Mouse (Mus musculus) monocyte, adult 5-6 weeks (primary cell): ENCODE results near the gene Fgfr2. TPM values are rescaled to one million over a fixed set of nuclear protein-coding genes. Genes with fewer than 3 reads are reported as not detected.

Experiments
- ATAC-seq: fragments of 153-309, 156-312 bp; replicated peaks from 2 replicates; pipeline ENCODE4 v1.8.0; 2017; ENCODE audit warnings: mild to moderate bottlenecking; ENCODE audit not compliant: low TSS enrichment, insufficient number of reproducible peaks, severe bottlenecking, poor library complexity, low FRiP score
- total RNA-seq: library from RNA; stranded (forward); fragments of 200-1000, 200-491, 200-594 nt; gene quantifications from 3 replicates; pipeline ENCODE4 v1.2.3, GENCODE M21; 2017

The Fgfr2 gene
- total RNA-seq, 1 experiment from 2014 or later, result not detected

DNA sequence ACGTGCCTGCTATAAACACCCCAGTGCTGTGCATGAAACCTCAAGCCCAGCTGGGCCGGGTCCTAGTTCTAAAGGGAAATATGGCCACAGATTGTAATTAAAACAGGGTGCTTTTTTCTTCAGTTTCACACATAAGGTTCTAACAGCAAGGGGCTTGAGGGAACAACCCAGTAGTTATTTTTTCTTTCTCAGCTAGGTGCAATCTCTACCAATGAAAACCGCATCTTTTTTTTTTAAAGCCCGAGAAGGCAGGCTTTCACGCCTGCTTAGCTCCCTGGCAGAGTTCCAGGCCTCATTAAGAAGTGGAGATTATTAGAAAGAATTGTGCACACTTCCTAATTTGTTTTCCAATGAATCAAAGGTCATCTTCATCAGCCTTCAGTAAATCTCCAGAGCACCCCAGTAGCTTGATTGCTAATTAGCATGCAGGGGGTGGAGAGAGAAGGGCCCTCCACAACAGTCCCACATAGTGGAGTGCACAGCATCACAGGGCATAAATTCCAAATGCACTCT, 939.2 kb downstream of the Fgfr2 start:
- no peak for ATAC-seq

DNA sequence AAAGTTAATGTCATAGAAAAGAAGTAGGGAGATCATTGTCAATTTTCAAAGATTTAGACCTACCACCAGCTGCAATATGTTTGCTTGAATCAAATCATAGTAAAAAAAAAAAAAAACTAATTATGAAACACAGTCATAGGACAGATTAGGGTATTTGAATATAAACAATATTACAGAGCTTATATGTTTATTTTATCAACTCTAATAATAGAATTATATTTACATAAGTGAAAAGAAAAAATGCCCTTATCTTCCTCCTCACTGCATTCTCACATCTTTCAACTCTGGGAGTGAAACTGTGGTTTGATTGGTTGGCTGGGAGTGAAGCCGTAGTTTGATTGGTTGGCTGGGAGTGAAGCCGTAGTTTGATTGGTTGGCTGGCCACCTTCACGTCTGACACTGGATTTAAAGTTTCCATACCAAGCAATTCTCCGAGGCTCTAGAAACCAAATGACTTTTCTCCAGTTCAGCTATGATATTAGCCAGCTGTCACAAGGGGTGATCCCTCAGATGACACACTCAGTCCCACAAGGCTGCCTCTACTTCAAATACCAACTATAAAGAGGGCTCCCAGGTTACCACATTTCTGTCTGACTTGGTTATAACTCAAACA, 941.5 kb downstream of the Fgfr2 start:
- no peak for ATAC-seq

DNA sequence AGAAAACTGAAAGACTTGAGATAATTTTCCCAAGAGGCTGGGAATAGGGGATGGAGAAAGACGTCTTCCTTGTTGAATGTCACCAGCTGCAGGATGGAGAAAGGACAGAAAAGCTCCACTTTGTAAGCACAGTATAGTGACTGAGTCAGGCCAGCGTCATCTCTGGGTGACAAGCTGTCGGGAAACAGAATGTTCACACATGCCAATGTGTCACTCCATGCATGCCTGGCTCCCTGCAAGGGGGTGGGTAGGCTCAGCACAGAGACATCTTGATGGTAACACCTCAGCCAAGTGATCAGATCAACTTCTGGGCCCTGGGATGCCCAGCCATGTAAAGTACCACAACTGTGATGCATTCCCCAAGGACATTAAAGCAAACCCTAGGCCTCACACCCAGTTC, 942.1 kb downstream of the Fgfr2 start:
- ATAC-seq, result no peak

DNA sequence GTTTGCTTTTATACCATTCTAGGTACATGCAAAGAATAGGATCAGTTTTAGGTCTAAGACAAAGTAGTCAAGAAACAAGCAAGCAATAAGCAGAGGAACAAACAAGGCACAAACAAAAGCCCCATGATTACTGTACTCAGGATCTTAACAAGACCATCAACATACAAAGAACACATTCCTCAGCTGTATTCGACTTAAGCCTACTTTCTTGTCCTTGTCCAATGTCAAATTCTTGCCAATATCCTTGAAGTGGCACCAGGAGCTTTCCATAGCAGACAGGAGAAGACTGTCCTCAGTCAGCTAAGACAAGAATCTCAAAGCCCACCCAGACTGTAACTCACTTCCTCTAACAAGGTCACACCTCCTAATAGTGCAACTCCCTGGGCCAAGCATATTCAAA, 944.1 kb downstream of the Fgfr2 start:
- ATAC-seq, result no peak

DNA sequence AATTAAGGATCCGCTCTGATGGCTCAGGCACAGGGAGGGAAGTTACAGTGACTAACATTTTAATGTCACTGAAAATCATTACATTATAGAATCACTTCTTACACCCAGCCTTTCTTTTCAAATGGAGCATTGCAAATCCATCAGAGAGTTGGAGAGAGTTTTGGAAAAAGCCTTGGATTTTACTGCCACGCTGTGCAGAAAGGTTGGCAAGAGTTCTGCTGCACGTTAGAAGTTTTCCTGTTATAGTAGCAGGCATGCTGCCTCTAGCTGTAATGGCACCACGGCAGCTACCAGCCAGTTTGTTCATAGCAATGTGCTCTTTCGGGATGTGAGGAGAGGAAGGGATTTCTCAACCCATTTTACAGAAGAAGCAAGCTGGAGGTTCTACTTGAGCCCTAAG, 948.4 kb downstream of the Fgfr2 start:
- ATAC-seq, result no peak

DNA sequence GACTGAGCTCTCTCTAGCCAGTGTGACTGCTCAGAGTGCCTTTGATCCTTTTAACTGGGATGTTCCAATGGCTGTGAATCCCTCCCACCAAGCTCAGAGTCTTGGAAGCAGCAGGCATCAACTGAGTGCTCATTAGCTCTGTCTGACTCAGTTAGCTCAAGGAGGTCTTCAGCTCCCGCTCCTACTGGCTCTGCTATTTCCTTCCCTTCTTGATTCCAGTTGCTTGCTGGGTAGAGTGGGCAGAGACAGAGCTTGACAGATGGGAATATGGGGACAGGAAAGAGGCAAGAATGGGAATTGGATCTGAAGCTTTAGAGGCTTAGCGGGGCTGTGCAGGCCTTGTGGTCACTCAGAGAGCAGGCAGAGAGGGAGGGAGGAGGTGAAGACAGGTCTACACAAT, 948.9 kb downstream of the Fgfr2 start:
- no peak for ATAC-seq

DNA sequence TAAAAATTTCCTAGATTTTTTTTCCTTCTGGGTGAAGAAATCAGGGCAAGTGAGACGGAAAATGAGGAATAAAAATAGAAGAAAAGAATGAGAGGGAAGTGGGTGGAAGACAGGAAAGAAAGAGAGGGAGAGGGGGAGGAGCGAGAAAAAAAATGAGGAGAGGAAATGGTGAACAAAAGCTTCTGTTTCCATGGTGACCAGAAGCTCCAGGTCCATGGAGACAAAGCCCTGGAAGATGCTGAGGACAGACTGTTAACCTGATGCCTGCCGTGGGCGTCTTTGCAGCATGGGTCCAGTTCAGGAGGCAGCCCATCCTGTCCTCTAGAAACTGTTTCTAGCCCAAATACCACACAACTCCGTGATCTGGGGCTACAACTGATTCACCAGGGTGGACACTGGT, 950.9 kb downstream of the Fgfr2 start:
- no peak for ATAC-seq

DNA sequence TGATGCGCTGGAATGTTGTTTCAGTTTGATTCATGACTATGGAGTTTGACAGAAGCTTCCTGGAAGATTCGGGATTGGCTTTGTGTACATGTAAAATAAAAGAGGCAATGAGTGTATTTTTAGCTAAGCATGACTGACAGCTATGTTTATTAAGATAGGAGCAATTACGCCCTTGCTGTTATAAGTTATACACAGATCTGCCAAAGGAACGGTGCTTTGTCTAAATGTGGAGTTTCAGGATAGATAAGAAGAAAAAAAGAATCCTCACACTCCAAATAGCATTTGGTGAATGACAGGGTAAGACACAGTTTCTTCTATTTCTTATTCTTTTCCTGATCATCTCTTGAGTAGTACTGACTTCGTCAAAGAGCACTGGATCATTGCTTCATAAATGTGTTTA, 951.4 kb downstream of the Fgfr2 start:
- ATAC-seq, result no peak

DNA sequence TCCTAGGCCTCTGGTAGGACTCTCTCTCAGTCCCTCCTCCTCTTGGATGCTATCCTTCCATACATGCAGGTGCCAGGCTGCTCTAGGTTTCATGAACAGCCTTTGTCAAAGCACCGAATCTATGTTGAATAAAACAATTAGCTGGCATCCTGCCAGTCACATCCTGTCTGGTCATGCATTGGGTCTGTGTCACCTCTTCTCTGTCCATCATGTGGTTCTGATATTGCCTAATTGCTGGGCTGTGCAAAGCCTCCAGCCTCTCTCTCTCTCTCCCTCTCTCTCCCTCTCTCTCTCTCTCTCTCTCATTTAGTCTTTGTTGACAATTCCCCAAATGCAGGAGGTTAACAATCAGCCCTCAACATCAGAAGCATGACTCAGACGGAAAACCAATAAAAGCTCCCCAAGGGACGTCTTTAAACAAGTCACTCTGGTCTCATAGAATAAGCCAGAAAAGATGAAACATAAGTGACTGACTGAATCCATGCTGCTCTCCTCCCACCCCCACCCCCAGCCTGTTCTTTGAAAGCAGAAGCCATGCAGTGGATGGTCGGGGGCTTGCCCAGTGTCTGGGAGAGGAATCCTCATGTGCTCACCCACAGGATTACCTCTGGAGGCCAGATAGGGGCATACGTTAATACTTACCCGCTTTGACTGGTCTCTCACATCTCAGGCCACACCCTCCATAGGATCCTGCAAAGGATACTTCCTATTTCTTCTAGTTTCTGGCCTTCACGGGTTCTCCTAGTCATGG, 953.6 kb downstream of the Fgfr2 start:
- ATAC-seq, result no peak

DNA sequence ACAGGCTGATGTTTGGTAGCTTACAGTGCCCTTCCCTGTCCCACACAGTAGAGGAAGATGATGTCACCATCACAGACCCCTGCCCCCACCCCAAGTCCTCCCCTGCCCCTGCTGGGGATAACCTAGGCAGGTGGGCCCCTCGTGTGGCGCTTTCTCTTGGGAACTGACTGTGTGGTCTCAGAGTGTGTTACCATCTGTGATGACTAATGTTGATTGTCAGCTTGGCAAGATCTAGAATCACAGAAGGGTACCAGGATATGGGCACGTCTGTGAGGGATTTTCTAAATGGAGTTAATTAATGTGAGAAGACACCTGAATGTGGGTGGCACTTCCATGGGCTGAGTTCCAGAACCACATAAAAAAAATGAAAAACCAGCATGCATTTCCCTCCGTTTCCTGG, 955.9 kb downstream of the Fgfr2 start:
- ATAC-seq, result no peak

DNA sequence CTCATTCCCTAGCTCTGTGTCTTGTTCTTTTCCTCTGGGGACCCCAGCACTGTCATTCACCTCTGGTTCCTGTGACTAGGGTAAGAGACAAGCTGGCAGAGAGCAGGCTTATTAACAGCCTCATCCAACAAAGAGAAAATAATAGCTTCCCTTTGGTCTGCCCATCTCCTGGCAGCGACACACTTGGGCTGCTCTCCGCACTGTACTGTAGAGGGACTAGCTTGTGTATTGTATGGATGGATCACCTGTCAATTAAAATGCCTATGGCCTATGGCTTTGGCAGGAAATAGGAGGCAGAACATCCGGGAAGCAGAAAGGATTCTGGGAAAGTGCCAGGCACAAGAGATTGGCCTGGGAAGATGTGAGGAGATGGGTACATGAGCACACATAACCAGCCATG, 960.9 kb downstream of the Fgfr2 start:
- ATAC-seq, result no peak

DNA sequence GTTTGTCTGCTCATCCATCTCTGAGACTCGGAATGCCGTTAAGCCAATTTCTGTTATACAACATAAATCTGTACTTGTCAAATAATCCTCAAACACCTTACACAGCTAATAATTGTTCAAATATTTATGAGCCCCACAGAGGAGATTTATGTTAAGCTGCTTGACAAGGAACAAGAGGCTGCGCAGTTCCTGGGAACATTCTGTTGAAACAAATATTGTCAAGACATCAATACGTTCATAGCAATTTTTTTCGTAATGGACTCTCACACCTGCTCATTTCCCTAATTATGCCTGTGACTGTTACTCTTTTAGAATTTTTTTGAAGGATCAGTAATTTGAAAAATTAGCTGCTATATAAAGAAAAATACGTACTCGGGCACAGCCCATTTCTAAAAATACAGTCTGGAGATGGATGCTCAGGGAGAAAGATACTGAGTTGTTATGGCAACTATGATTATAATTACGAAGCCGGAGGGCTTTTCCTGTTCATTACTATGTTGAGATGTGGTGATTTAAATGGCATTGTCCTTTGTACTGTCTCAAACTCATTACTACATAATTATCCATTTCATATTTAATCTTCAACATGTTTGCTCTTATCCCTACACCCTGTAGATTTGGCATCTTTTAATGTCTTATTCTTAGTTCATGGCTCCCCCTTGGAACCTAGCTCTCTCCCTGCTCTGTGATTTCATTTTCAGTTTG, 964.7 kb downstream of the Fgfr2 start:
- no peak for ATAC-seq

DNA sequence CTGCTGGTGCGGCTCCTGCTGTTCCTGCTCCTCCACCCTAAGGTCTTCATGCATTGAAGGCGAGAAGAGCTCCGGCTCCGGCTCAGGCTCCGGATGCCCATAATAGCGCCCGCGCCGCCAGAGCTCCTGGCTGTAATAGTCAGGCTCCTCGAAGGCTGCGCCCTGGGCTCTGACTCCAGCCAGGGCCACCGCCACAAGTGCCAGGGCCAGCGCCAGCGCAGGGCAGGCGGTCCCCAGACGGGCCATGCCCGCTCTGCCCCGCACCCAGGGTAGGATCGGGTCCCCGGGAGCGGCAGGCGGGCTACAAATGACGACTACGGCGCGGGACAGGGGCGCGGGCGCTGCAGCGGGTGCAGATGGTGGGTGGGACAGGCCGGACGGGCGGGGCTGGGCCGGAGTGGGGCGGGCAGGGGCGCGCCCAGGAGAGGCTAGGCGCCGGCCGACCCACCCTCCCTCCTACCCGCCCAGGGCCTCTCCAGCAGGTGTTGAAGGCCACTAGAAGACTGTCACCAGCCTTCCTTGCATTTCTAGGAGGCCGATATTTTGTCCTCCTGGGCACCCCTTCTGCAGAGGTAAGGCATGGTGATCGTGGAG, 968.7 kb downstream of the Fgfr2 start, which contains the start of gene Cpxm2:
Cpxm2 (minus strand) TSS at position 372 of the 594 bp plus-strand sequence.
- ATAC-seq, result no peak

DNA sequence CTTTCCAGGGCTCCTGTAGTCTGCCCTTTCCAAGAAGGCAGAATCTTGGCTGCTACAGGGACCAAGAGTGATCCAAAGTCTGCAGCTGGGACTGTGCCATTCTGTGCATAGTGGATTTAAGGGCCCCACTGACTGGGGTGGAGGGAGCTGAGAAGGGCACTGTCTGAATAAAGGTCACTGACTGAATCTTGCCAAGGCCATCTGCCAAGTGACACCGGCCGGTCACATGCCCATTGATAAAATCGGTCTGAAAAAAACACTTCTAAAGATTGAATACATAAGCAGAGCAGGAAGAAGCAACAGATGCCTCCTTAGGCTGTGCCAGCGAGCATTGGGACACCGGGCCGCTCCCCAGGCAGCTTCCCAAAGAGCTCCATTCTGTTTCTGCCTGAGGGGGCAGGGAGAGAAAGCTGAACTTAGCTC, 969.4 kb downstream of the Fgfr2 start:
- no peak for ATAC-seq

DNA sequence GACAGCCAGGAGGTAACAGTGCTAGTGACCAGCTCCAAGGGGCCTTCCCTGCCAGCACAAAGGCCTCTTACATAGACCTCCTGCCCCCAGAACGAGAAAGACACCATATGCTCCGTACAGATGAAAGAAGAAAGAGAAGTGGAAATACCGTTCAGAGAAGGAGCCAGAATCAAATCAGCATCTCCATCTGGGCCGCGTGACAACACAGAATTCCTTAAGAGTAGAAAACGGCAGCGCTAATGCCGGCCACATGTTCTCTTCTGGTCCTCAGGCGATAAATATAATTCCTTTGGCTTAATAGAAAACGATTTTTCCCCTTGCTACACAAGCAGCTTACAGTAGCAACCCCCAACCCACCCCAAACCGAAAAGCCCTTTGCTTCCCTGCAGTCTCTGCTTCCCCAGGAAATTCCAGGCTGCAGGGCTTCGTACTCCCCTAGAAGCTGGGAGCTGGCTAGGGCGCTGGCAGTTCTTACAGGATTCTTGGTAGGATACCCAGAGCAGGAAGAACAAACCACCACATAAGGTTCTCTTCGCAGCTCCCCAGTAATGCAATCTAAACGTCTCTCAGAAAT, 977.8 kb downstream of the Fgfr2 start:
- ATAC-seq, result no peak

DNA sequence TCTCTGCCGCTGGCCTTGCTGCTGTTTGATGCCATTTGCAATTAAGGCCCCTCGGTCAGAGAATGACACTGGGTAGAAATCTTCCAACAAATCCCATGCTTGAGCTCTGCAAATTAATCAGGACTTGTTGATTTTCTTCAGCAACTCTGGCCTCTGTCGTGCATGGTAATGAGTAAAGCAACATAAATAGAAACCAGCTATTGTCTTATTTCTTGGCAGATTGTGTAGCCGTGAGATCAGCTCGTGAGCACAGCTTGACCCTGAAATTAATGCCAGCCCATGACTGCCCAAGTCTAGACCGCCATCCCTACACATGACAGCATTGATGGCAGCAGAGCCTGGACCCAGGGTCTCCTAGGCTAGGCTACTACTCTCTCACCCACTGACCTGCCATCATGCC, 994.5 kb downstream of the Fgfr2 start:
- ATAC-seq, result no peak

DNA sequence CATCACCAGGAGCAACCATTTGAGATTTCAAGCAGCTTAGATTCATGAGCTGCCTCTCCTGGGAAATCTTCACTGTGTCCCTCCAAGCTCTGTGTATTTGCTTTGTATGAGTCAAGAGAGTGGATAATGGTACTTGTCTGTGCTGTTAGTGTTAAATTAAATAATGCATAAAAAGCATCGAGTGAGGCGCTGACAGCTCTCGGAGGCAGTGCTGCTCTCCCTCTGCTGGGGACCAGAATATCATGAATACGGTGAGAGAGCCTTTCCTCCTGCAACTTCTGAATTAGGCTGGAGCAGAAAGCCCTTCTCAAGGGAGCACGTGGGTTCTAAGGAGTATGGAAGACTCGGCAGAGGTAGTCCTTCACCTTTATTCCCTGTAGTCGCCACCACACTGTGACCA, 998.2 kb downstream of the Fgfr2 start:
- ATAC-seq, result no peak

DNA sequence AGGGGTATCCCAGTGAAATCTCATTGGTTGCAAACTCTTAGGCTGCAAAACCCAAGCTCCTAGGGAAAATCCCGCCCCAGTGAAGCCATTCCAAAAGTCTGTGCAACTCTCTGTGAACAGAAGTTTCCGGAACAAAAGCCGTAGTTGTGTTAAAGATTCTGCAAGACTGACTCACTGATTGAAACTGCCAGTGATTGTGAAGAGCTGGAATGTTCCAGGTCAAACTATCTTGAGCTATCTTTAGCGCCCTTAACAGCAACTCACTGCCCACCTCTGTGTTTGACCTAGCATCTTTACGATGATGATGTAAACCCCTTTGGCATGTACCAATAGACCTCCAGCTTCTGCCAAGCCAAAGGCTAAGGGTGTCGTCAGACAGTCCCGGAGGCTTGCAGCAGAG, 999.9 kb downstream of the Fgfr2 start:
- ATAC-seq, result no peak

DNA sequence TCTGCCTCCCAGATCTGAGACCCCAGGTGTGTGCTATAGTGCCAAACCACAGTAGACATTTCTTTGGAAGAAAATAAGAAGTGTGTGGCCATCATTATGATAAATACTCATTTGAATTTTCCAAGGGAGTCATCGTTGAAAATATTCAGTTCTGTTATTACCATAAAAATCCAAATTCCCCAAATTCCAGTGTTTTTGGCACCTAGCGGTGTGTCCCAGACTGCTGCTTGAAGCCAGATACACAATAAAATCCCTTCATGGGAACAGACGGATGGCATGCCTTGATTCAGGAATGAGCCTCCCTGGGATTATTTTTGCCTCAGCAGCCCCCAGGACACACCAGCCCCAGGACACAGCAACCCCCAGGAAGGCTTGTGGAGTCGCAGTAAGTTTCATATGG, 1003.3 kb downstream of the Fgfr2 start:
- no peak for ATAC-seq
